Mouse (Mus musculus) naive thymus-derived CD4-positive, alpha-beta T cell, adult 2 months (primary cell): ENCODE data around the gene Stab2.
A peak's percentile ranks its signal among the peaks of the same experiment; 100 is the strongest.

Source experiments
- DNase-seq: peaks from one replicate; pipeline ENCODE4 v3.0.0-alpha.2; 2011; ENCODE audit warnings: low read depth

Stab2 gene

GRCm38 (mm10) chr10:86890166-86890930, 117.5 kb downstream of the Stab2 start:
- no peak for DNase-seq

DNA sequence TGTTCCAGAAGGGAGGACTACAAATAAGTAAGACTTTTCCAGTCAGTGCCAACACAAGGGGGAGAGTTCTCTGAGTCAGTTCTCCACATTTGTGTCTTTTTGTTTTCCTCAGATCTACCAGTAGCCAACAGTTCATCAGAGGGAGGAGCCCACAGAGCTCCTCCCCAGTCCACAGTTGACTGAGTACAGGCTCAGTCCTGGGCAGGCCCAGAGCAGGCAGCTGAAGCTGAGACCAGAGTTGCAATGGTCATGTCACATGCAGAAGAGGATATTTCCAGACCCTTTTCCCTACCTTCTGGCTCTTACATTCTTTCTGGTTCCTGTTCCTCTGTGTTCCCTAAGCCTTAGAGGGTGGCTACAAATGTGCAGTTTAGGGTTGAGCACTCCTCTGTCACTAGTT, 118.4 kb downstream of the Stab2 start:
- DNase-seq = no peak

- DNase-seq = no peak
Measured at GRCm38 (mm10) chr10:86886434-86886833, 121.4 kb downstream of the Stab2 start.

DNA sequence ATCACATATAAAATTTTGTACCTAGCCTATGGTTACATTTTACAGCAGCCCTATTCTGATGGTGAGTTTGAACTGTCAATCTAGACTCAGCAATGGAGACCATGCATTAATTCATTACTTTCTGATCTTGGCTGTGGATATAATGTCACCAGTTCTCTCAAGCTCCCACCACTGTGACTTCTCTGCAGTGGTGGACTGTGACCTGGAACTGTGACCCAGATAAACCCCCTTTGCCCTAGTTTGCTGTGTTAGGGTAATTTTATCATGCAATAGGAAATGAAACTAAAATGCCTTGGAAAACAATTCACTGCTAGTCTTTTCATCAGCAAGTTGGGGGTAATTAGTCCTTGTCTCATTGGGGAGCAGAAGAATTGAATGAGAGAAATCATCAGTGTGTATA, 126.4 kb downstream of the Stab2 start:
- no peak for DNase-seq

- DNase-seq = no peak
Measured at GRCm38 (mm10) chr10:86880071-86880806, 127.6 kb downstream of the Stab2 start.

DNA sequence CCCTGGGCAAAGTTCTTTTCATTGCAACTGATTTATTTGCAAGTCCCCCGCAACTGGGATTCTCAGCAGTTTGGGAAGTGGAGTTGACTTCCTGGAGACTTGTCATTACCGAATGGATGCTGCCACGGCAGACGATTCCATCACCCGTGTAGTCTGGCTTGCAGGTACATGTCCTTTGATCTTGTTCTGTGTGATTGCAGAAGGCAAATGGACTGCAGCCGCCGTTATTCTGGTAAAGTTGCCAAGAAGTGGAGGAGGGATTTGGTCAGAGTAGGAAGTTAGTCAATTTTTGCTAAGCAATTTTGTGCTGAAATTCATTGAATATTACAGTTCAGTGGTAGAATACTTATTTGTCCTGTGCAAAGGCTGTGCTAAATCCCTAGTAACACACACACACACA, 129.1 kb downstream of the Stab2 start:
- DNase-seq = no peak

- DNase-seq = no peak
Measured at GRCm38 (mm10) chr10:86872591-86872990, 135.2 kb downstream of the Stab2 start.

- no peak for DNase-seq
Measured at GRCm38 (mm10) chr10:86872121-86872520, 135.7 kb downstream of the Stab2 start.

- no peak for DNase-seq
Measured at GRCm38 (mm10) chr10:86863429-86863828, 144.4 kb downstream of the Stab2 start.

- no peak for DNase-seq
Measured at GRCm38 (mm10) chr10:86862496-86862895, 145.3 kb downstream of the Stab2 start.

- DNase-seq = no peak
Measured at GRCm38 (mm10) chr10:86860396-86860795, 147.4 kb downstream of the Stab2 start.

GRCm38 (mm10) chr10:86853433-86853832, 154.4 kb downstream of the Stab2 start:
- DNase-seq = no peak

DNA sequence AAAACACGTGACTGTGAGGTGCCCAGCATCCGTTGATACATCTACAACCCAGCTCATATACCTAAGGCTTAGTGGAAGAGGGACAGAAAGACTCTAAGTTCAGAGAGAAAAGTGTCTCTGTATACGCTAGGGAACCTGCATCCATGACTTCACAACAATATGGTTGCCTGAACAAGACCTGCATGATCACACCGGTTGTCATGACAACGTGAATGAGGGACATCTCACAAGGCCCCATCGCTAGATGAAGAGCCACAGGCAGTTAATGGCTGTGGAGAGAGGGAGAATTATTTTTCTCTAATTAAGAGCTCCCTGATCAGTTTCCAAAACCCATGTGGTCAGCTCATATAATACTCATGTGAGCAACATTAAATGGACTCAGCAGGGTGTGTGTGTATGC, 155.7 kb downstream of the Stab2 start:
- no peak for DNase-seq

DNA sequence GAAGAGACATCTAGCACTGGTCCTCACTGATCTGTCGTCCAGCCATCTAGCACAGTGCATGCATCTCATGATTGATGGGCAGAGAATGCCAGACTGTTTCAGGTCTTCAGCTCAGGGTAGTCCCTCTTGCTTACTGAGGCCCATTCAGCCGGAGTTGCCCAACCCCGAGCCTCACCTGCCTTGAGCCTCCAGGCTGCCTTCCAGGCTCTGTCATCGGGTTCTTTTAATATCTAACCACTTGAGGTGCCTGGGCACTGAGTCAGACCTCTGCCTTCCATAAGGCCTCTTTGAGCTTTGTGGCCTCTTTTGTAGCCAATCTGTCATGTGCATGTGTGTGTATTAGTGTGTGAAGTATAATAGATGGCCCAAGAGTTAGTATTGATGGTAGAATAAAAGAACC, 158.3 kb downstream of the Stab2 start:
- DNase-seq = no peak

- DNase-seq = no peak
Measured at GRCm38 (mm10) chr10:86849087-86849486, 158.7 kb downstream of the Stab2 start.

DNA sequence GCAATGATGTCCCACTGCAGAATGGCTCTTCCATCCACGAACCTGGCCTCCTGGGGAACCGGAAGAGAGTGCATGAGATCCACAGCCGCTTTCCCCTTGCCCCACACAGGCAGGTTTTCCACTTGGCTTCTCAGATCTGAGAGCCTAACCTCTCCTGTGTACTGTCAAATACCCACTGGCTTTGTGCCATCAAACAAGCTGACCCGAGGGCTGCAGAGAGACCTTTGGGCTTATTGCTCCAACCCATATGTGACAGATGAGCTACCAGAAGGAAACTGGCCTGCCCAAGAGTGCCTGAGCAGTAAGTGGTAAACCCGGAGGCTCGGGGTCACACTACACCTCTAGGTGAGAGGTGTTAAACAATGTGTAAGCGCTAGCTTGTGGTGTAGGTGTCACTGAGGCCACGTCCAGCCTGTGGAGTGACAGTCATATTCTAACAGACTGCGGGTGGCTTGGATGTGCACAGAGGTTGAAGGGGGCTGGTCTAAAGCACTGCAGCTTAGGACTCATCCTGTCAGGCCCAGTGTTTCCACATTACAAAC, 160.8 kb downstream of the Stab2 start:
- DNase-seq = no peak

DNA sequence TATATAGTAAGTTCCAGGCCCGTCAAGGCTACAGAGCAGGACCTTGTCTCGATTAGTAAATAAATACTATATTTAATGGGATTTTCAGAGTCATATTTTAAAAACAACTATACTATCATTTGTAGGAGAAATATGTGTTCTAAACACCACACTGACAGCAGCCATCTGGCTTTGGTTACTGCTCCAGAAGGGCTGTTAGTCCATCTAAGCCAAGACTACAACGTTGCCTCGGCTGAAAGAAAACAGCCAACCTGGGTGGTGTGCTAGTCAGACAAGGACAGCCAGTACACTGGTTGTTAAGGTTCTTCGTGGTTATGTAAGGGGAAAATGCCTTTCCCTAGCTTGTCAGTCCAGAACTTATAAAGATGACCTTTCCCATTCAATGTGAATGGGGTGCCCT, 165.2 kb downstream of the Stab2 start:
- DNase-seq = no peak

DNA sequence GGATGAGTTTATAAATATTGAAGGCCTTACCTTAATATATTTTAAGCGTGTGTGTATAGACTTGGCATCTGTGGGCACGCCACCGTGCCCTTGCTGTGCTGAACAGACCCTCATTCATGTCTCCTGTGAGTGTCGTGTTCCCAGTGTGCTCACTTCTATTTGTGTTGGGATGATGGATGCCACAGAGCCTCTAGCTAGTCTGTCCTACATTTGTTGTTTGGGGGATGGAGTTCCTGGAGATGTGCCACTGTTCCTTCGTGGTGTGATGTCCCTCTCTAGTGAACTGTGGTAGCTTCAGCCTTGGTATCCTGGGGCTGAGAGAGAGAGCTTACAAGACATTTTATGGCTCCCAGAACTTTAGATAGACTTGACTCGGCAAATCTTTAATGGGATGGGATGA, 169.0 kb downstream of the Stab2 start:
- DNase-seq = no peak

DNA sequence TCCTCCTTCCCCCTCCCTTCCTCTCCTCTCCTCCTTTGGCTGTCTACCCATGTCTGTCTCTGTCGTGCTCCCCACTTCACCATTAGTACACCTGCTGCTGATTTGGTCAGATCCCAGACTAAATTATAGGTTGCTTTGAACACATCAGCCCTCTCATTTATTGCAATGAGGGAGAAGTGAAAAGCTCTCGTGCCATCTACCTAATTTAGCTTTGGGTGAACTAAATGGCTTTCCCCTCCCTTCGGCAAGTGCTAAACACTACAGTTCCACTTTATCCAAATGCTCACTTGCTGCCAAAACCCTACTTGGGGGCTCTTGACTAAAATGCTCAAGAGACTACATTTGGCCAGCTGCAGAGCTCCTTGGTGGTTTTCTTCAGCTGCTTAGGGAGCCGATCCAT, 171.0 kb downstream of the Stab2 start:
- DNase-seq = no peak

- peak; percentile 18 for DNase-seq
Measured at GRCm38 (mm10) chr10:86829515-86829914, 178.3 kb downstream of the Stab2 start.

DNA sequence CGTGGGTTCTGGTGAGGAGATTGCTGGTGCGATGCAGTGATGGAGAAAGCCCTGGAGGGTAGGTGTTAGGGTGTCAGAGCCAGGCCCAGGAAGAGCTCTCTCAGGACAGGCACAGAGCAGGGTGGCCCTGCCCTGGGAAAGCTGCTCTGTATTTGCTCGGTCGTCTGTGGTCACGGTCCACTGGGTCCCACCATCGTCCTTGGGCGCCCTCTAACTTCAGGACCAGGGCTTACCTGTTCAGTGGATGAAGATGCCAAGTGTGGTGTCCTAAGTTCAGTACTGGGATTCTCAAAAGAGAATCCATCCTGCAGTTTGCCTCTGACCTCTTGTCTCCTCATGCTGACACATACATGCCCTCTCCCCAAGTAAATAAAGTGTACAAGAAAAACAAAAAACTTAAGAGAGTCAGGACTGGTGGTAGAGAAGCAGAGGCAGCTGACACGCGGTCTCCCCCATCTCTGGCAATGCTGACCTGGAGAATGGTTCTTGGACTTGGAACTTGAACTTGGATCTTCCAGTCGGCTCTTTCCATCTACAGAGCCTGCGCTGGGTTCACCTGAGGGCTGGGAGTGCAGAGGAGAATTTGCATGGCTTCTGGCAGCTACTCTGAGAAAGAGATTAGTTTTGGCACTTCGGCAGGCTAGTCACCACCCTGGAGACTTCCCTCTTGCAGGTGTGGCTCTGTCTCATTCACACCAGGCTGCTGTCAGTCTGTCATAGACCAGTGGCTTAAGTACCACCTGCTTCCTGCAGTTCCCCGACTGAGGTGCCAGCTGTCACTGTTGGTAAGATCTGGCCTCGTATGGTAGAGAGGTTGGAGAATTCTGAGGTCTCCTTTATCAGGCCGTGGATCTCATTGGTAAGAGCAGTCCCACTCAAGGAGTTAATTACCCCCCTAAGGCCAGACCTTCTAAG, 179.3 kb downstream of the Stab2 start:
- no peak for DNase-seq

DNA sequence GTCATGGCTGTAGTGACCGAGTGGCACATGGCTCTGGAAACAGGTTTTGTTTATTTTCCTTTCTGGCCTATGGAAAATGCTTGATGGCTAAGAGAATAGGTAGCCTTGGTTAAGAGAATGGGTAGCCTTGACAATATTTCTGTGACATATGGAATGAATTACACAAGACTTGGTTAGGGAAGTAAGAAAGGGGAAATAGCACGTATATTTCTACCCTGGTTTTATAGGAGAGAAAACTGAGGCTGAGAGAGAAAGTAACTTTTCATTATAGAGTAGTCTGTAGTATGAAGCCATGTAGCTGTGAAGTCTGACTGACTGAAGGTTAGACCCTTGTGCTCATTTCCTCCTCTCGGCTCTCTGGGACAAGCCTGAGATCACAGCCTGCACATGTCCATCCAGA, 180.9 kb downstream of the Stab2 start:
- DNase-seq = no peak
